Mouse (Mus musculus): ENCODE results near the gene Scand1.

Scand1 gene

GRCm38 (mm10) chr2:156309948-156310347 is 2.6 kb downstream of the Scand1 start:
- no peak for DNase-seq (ENCODE audit: low read depth, low spot score)

GRCm38 (mm10) chr2:156307261-156307660 is 5.2 kb downstream of the Scand1 start:
- DNase-seq (ENCODE audit: low read depth, low spot score), result no peak

- peak; percentile 26 for DNase-seq (ENCODE audit: low read depth, low spot score)
Measured at GRCm38 (mm10) chr2:156305818-156306217, 6.7 kb downstream of the Scand1 start.

GRCm38 (mm10) chr2:156304351-156304750 is 8.2 kb downstream of the Scand1 start:
- no peak for DNase-seq (ENCODE audit: low read depth, low spot score)

GRCm38 (mm10) chr2:156302063-156302462 is 10.4 kb downstream of the Scand1 start:
- DNase-seq (ENCODE audit: low read depth, low spot score), result no peak

GRCm38 (mm10) chr2:156298458-156298857 is 14.0 kb downstream of the Scand1 start:
- DNase-seq (ENCODE audit: low read depth, low spot score), result no peak

- no peak for DNase-seq (ENCODE audit: low read depth, low spot score)
Measured at GRCm38 (mm10) chr2:156297653-156298052, 14.9 kb downstream of the Scand1 start.

- DNase-seq (ENCODE audit: low read depth, low spot score), result no peak
Measured at GRCm38 (mm10) chr2:156296190-156296589, 16.3 kb downstream of the Scand1 start.

GRCm38 (mm10) chr2:156295601-156296063 is 16.9 kb downstream of the Scand1 start:
- DNase-seq (ENCODE audit: low read depth, low spot score), result no peak

- DNase-seq (ENCODE audit: low read depth, low spot score), result no peak
Measured at GRCm38 (mm10) chr2:156291998-156292397, 20.5 kb downstream of the Scand1 start.

GRCm38 (mm10) chr2:156289552-156290160 is 22.8 kb downstream of the Scand1 start:
- DNase-seq (ENCODE audit: low read depth, low spot score), result no peak

- no peak for DNase-seq (ENCODE audit: low read depth, low spot score)
Measured at GRCm38 (mm10) chr2:156288222-156288621, 24.3 kb downstream of the Scand1 start.

- DNase-seq (ENCODE audit: low read depth, low spot score), result no peak
Measured at GRCm38 (mm10) chr2:156286733-156287132, 25.8 kb downstream of the Scand1 start.

GRCm38 (mm10) chr2:156285161-156285560 is 27.3 kb downstream of the Scand1 start:
- no peak for DNase-seq (ENCODE audit: low read depth, low spot score)

- no peak for DNase-seq (ENCODE audit: low read depth, low spot score)
Measured at GRCm38 (mm10) chr2:156281227-156281626, 31.3 kb downstream of the Scand1 start.

- DNase-seq (ENCODE audit: low read depth, low spot score), result no peak
Measured at GRCm38 (mm10) chr2:156278226-156279017, 34.1 kb downstream of the Scand1 start.

GRCm38 (mm10) chr2:156272553-156272952 is 40.0 kb downstream of the Scand1 start:
- no peak for DNase-seq (ENCODE audit: low read depth, low spot score)

- DNase-seq (ENCODE audit: low read depth, low spot score), result no peak
Measured at GRCm38 (mm10) chr2:156267636-156268035, 44.9 kb downstream of the Scand1 start.

- DNase-seq (ENCODE audit: low read depth, low spot score), result no peak
Measured at GRCm38 (mm10) chr2:156263204-156263893, 49.2 kb downstream of the Scand1 start.

Measured in WW6 (cell line).